Mouse (Mus musculus): ENCODE results near the gene Slc26a6.

DNA sequence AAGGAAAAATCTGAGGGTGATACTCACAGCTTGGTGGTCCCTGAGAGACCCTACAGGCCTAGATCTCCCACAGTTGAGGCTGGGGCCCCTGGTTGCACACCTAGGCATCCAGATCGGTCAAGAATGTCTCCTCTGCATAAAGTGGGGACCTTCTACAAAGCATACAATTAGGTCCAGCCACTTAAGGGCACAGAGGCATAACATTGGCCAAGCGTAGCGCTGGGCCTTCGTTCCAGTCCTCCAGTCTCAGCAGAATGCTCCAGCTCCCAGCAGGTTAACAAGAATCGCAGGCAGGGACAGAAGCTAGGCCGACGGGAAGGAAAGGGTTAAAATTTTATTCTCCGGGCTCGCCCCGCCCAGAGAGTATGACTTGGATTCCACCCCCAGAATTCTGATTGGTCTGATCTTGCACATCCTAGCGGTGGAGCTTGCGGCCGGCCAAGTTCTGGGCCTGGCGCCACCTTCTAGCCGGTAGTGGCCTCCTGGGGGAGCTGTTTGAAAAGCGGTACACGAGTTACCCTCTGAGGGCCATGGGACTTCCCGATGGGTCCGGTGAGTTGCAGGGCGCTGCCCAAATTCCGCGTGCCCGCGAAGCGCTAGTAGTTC lies 655 bp downstream of the Slc26a6 start:
- TF ChIP-seq CTCF (IDR thresholded peaks at IDR 0.05; ENCODE audit: low read depth, low read length) (peak; percentile 54), EP300 (IDR thresholded peaks at IDR 0.05; ENCODE audit: insufficient read depth, low read depth, low read length) (no peak), POLR2A (IDR thresholded peaks at IDR 0.05; ENCODE audit: insufficient read depth, low read length) (peak; percentile 21)
